Mouse (Mus musculus) bone marrow macrophage, adult 2 months (primary cell): ENCODE results near the gene Fcgr3.

Experiments
- CTCF ChIP-seq: IDR thresholded peaks from 2 replicates; pipeline ENCODE4 v1.5.1; 2012; ENCODE audit warnings: low read depth, mild to moderate bottlenecking, low read length, moderate library complexity
- POLR2A ChIP-seq: IDR thresholded peaks from 2 replicates; pipeline ENCODE4 v1.6.1; 2012; ENCODE audit warnings: mild to moderate bottlenecking, low read depth, low read length, borderline replicate concordance

DNA sequence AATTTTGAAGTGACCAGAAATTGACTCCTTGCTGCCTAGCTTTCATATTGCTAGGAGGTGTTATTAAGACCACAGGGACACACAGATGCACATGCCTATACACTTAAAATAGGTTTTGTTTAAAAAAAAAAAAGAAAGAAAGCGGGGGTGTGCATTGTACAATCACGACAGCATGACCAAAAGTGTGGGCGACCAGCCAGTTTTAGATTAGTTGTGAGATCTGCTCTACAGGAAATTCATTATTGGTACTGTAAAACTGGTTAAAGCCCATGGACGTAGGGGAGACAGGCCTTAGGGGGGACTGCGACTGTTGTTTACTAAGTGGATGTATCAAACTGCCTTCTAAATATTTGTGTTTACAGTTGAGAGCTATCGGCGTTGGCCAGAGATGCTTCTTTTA, 24.9 kb downstream of the Fcgr3 start:
- TF ChIP-seq CTCF = no peak
- no peak for TF ChIP-seq POLR2A
